Mouse (Mus musculus) ES-E14 (cell line): Measurements from ENCODE around the gene Nav2.

Experiments
- CHD2 ChIP-seq: IDR thresholded peaks from 2 replicates; pipeline ENCODE4 v1.6.1; 2014; ENCODE audit warnings: mild to moderate bottlenecking, low read depth, low read length, inconsistent platforms
- MAFK ChIP-seq: IDR thresholded peaks from 2 replicates; pipeline ENCODE4 v1.6.1; 2014; ENCODE audit warnings: mild to moderate bottlenecking, low read depth, low read length, inconsistent platforms; ENCODE audit not compliant: insufficient read depth
- ZC3H11A ChIP-seq: IDR thresholded peaks from 2 replicates; pipeline ENCODE4 v1.6.1; 2012; ENCODE audit warnings: low read depth, mild to moderate bottlenecking, inconsistent platforms, low read length, borderline replicate concordance

DNA sequence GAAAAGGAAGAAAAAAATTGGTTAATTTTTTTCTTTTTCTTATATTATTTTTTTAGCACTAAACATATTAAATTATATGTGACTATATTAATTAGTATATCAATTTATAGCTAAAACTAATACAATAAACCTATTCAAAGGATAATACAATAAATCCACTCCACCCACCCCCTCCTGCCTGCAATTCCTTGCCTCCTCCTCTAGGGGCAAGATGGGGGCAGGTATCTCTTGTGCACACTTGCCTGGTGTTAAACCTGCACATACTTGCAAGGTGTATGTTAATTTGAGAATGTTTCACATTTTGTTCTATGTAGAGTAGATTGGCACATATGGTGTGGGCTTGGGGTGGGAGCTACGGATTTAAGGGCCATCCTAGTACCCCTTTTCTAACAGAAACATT is 711.6 kb downstream of the Nav2 start:
- TF ChIP-seq CHD2 (no peak), ZC3H11A (no peak), MAFK (no peak)
